Mouse (Mus musculus): Measurements from ENCODE around the gene Dock2.

- TF ChIP-seq POLR2A (IDR thresholded peaks at IDR 0.05; ENCODE audit: borderline replicate concordance, extremely low read depth, low read depth, low read length) (no peak), CTCF (IDR thresholded peaks at IDR 0.05; ENCODE audit: insufficient read depth, low read length) (no peak)
Measured at GRCm38 (mm10) chr11:34349453-34350056, 434.1 kb downstream of the Dock2 start.

All from lung, adult 2 months (tissue).